Comparison of ENCODE assay signal across 10 mouse cellular contexts in the genomic region with DNA sequence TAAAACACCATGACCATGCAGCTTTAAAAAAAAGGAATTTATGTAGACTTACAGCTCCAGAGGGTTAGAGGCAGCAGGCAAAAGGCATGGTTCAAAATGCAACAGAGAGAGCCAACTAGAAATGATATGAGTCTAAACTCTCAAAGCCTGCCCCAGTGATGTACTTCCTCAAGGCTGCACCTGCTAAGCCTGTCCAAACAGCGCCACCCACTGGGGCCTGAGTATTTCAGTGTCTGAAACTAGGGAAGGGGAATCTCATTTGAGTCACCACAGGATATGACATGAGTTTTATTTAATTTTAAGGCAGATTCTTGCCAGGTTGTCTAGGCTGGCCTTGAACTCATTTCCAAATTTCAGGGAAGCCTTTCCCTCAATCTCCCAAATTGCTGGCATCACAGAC. TPM values are rescaled to one million over a fixed set of nuclear protein-coding genes. Genes with fewer than 3 reads are reported as not detected.
DNase-seq lines count a peak whose midpoint lies in the region; ATAC-seq lines count a peak whose summit lies in the region.
"Had no signal": no experiment of that assay in that cellular context is flagged by ENCODE, and none has a peak within 500 bp of the region (broad histone marks: within the 10 kb centered on the region; RNA-seq: fewer than 3 reads in every experiment).

No protein-coding gene starts in this region.

- peak; percentile 32 for DNase-seq in forebrain, embryonic 14.5 days (ENCODE audit: low spot score)
- DNase-seq in forebrain, embryonic 11.5 days (ENCODE audit: low spot score) = no peak
- DNase-seq in right cerebral cortex, postnatal 14 days = peak; percentile 73
- no peak for DNase-seq in right cerebral cortex, postnatal 25 days
- DNase-seq in c-Kit-positive CD71-positive TER-119-positive erythroid progenitor cells, embryonic 14.5 days (ENCODE audit: low spot score) = peak; percentile 39
- no peak for DNase-seq in ovary, adult 18-20 months (ENCODE audit: low spot score)
- no peak for DNase-seq in heart, embryonic 10.5 days (ENCODE audit: low spot score)

- no peak overlapping the region for H3K4me3 ChIP-seq in forebrain, embryonic 14.5 days (ENCODE audit: low read depth, low read length)
- no peak overlapping the region for H3K4me3 ChIP-seq in forebrain, embryonic 11.5 days (ENCODE audit: low read depth, low read length)
- no peak overlapping the region for H3K4me3 ChIP-seq in heart, embryonic 10.5 days
- H3K4me3 ChIP-seq: hindbrain, embryonic 15.5 days; neural tube, embryonic 13.5 days had no signal

- H3K4me2 ChIP-seq in forebrain, embryonic 14.5 days (ENCODE audit: low read length) = no peak overlapping the region
- H3K4me2 ChIP-seq in forebrain, embryonic 11.5 days (ENCODE audit: low read depth, low read length, severe bottlenecking) = no peak overlapping the region
- H3K4me2 ChIP-seq: hindbrain, embryonic 15.5 days; neural tube, embryonic 13.5 days had no signal

- no peak overlapping the region for H3K27ac ChIP-seq in forebrain, embryonic 14.5 days (ENCODE audit: low read depth, low read length)
- no peak overlapping the region for H3K27ac ChIP-seq in forebrain, embryonic 11.5 days (ENCODE audit: low read depth, low read length)
- no peak overlapping the region for H3K27ac ChIP-seq in heart, embryonic 10.5 days
- H3K27ac ChIP-seq: hindbrain, embryonic 15.5 days; neural tube, embryonic 13.5 days had no signal

- peaks cover 62% of the 10 kb centered on the region for H3K36me3 ChIP-seq in forebrain, embryonic 14.5 days (ENCODE audit: control insufficient read depth, insufficient read depth, low read length)
- H3K36me3 ChIP-seq in forebrain, embryonic 11.5 days (ENCODE audit: control insufficient read depth, insufficient read depth, low read length) = peaks cover 13% of the 10 kb centered on the region; the same call in 1 of the 2 replicates
- peaks cover 76% of the 10 kb centered on the region for H3K36me3 ChIP-seq in heart, embryonic 10.5 days

- peaks cover 17% of the 10 kb centered on the region for H3K4me1 ChIP-seq in forebrain, embryonic 14.5 days (ENCODE audit: control insufficient read depth, insufficient read depth, low read length)
- peaks cover 7% of the 10 kb centered on the region for H3K4me1 ChIP-seq in forebrain, embryonic 11.5 days (replicated peaks; ENCODE audit: control insufficient read depth, insufficient read depth, low read length)
- H3K4me1 ChIP-seq in heart, embryonic 10.5 days = peaks cover 16% of the 10 kb centered on the region

- no peaks in the 10 kb centered on the region for H3K9me3 ChIP-seq in forebrain, embryonic 14.5 days (replicated peaks; ENCODE audit: control insufficient read depth, low read length)
- no peaks in the 10 kb centered on the region for H3K9me3 ChIP-seq in forebrain, embryonic 11.5 days (ENCODE audit: control insufficient read depth, low read length)
- H3K9me3 ChIP-seq in heart, embryonic 10.5 days = no peaks in the 10 kb centered on the region
- H3K9me3 ChIP-seq: hindbrain, embryonic 15.5 days; neural tube, embryonic 13.5 days had no signal

- no peaks in the 10 kb centered on the region for H3K27me3 ChIP-seq in forebrain, embryonic 14.5 days (replicated peaks; ENCODE audit: control insufficient read depth, insufficient read depth, low read length)
- no peaks in the 10 kb centered on the region for H3K27me3 ChIP-seq in forebrain, embryonic 11.5 days (ENCODE audit: control insufficient read depth, insufficient read depth, low read length)
- no peaks in the 10 kb centered on the region for H3K27me3 ChIP-seq in heart, embryonic 10.5 days (ENCODE audit: insufficient read depth, poor library complexity, severe bottlenecking)
- H3K27me3 ChIP-seq: hindbrain, embryonic 15.5 days; neural tube, embryonic 13.5 days had no signal

- ATAC-seq in forebrain, embryonic 14.5 days = no peak
- ATAC-seq in forebrain, embryonic 11.5 days (replicated peaks; ENCODE audit: low FRiP score) = no peak
- ATAC-seq in megakaryocyte, adult 5-6 weeks (ENCODE audit: poor library complexity, severe bottlenecking) = peak; percentile 37; the same call in 1 of the 2 replicates

- WGBS in forebrain, embryonic 14.5 days = 68% methylated on average over 1 of the region's 1 CpGs
- WGBS in forebrain, embryonic 11.5 days = 74% methylated on average over 1 of the region's 1 CpGs
- WGBS in heart, embryonic 10.5 days = 68% methylated on average over 1 of the region's 1 CpGs

- H3K9ac ChIP-seq in forebrain, embryonic 14.5 days (ENCODE audit: low read length) = no peak overlapping the region
- no peak overlapping the region for H3K9ac ChIP-seq in forebrain, embryonic 11.5 days (ENCODE audit: low read length)
- H3K9ac ChIP-seq: hindbrain, embryonic 15.5 days; neural tube, embryonic 13.5 days had no signal

RNA-seq across cellular contexts. Expression of gene Pdia6, which starts 4.9 kb away (rescaled TPM):
- polyA plus RNA-seq in forebrain, embryonic 14.5 days (2014; fragmentation: Nextera tagmentation; extraction: Ambion mirVana) = 357 and 368 TPM in 2 replicates
- polyA plus RNA-seq in forebrain, embryonic 11.5 days (2014; fragmentation: Nextera tagmentation; extraction: Ambion mirVana) = 511 and 517 TPM in 2 replicates
- 124 and 125 TPM in 2 replicates for total RNA-seq in megakaryocyte, adult 5-6 weeks (2015)
- 208 and 212 TPM in 2 replicates for total RNA-seq in megakaryocyte, adult 5-6 weeks (2017)
- 595 and 738 TPM in 2 replicates for polyA plus RNA-seq in heart, embryonic 10.5 days (2016; fragmentation: Nextera tagmentation; extraction: Ambion mirVana)

RNA-seq across cellular contexts. Expression of gene Atp6v1c2, which starts 57.9 kb away (rescaled TPM):
- polyA plus RNA-seq in forebrain, embryonic 14.5 days (2014; fragmentation: Nextera tagmentation; extraction: Ambion mirVana) = 0.20 and 0.32 TPM in 2 replicates
- polyA plus RNA-seq in forebrain, embryonic 11.5 days (2014; fragmentation: Nextera tagmentation; extraction: Ambion mirVana) = 0.39 and 0.96 TPM in 2 replicates
- not detected in 2 replicates for total RNA-seq in megakaryocyte, adult 5-6 weeks (2015)
- total RNA-seq in megakaryocyte, adult 5-6 weeks (2017) = not detected in 2 replicates
- polyA plus RNA-seq in heart, embryonic 10.5 days (2016; fragmentation: Nextera tagmentation; extraction: Ambion mirVana) = 0.43 and 0.69 TPM in 2 replicates

Comparison
In these comparisons a context has a peak if more than half of its experiments do, and no peak if none do; other contexts are left out.
1. DNase-seq: peak in forebrain, embryonic 14.5 days (single experiment), right cerebral cortex, postnatal 14 days (single experiment) and c-Kit-positive CD71-positive TER-119-positive erythroid progenitor cells, embryonic 14.5 days (single experiment); none in forebrain, embryonic 11.5 days (single experiment), right cerebral cortex, postnatal 25 days (single experiment), ovary, adult 18-20 months (single experiment) and heart, embryonic 10.5 days (single experiment).